Mouse (Mus musculus) C2C12 (cell line): ENCODE data around the gene Gm10320. TPM values are rescaled to one million over a fixed set of nuclear protein-coding genes. Genes with fewer than 3 reads are reported as not detected.
A peak's percentile ranks its signal among the peaks of the same experiment; 100 is the strongest.

Source experiments
- H3K27me3 ChIP-seq: one replicate; pipeline ENCODE4 v1.6.1; 2011; ENCODE audit not compliant: control insufficient read depth, insufficient read depth, insufficient read length
- H3K36me3 ChIP-seq: one replicate; pipeline ENCODE4 v1.6.1; 2011; ENCODE audit not compliant: control insufficient read depth, insufficient read depth
- H3K4me3 ChIP-seq: one replicate; pipeline ENCODE4 v1.5.1; 2011; ENCODE audit warnings: mild to moderate bottlenecking, control low read depth; ENCODE audit not compliant: poor library complexity, insufficient read depth, severe bottlenecking
- H3K79me2 ChIP-seq: one replicate; pipeline ENCODE4 v1.6.1; 2011; ENCODE audit not compliant: control insufficient read depth, insufficient read depth
- H3K79me3 ChIP-seq: one replicate; pipeline ENCODE4 v1.6.1; 2011; ENCODE audit warnings: low read depth, control low read depth
- H3ac ChIP-seq: one replicate; pipeline ENCODE3; 2011; ENCODE audit warnings: low read depth; ENCODE audit not compliant: control insufficient read depth, insufficient read length
- CEBPB ChIP-seq: IDR thresholded peaks from one replicate; pipeline ENCODE4 v1.6.1; 2011; ENCODE audit warnings: low read depth, mild to moderate bottlenecking, control low read depth, moderate library complexity
- CTCF ChIP-seq: IDR thresholded peaks from one replicate; pipeline ENCODE4 v1.5.1; 2011; ENCODE audit not compliant: control insufficient read depth, insufficient read depth, insufficient read length
- FOSL1 ChIP-seq: IDR thresholded peaks from one replicate; pipeline ENCODE4 v1.8.0; 2011; ENCODE audit warnings: mild to moderate bottlenecking, low read length; ENCODE audit not compliant: poor library complexity, insufficient read depth, severe bottlenecking
- MAX ChIP-seq: IDR thresholded peaks from one replicate; pipeline ENCODE4 v1.6.1; 2011; ENCODE audit warnings: mild to moderate bottlenecking, control low read depth
- MYOD1 ChIP-seq: IDR thresholded peaks from one replicate; pipeline ENCODE4 v1.6.1; 2011; ENCODE audit warnings: low read depth; ENCODE audit not compliant: control insufficient read depth, insufficient read length
- MYOG ChIP-seq: IDR thresholded peaks from one replicate; pipeline ENCODE4 v1.6.1; 2011; ENCODE audit not compliant: control insufficient read depth, insufficient read length; ENCODE audit errors: extremely low read depth
- USF1 ChIP-seq: IDR thresholded peaks from one replicate; pipeline ENCODE4 v1.6.1; 2011; ENCODE audit warnings: low read depth, mild to moderate bottlenecking, control low read depth, moderate library complexity
- polyA plus RNA-seq: library from polyadenylated mRNA; unstranded; fragments of >200 nt; fragmentation: generic; extraction: Trizol; gene quantifications from one replicate; pipeline ENCODE4 v1.2.1, GENCODE M21; 2012; ENCODE audit warnings: missing spikeins

The Gm10320 gene
- polyA plus RNA-seq, 1 experiment, result 1.8 TPM

- H3ac ChIP-seq, result no peak overlapping the region
- H3K27me3 ChIP-seq, result no peaks in the 10 kb centered on the region
- no peaks in the 10 kb centered on the region for H3K79me2 ChIP-seq
- TF ChIP-seq CEBPB (no peak), MAX (no peak), FOSL1 (no peak), USF1 (no peak), CTCF (peak; percentile 49), MYOD1 (no peak), MYOG (no peak)
- H3K79me3 ChIP-seq, result no peaks in the 10 kb centered on the region
- H3K36me3 ChIP-seq, result no peaks in the 10 kb centered on the region
- H3K4me3 ChIP-seq, result no peak overlapping the region
Measured at GRCm38 (mm10) chr13:98496917-98497870, 5.4 kb upstream of the Gm10320 start.

- TF ChIP-seq CTCF, result no peak
- no peak for TF ChIP-seq MYOD1
- TF ChIP-seq FOSL1, result no peak
- Histone ChIP-seq H3ac (no peak overlapping the region), H3K79me3 (no peaks in the 10 kb centered on the region), H3K27me3 (no peaks in the 10 kb centered on the region), H3K79me2 (no peaks in the 10 kb centered on the region), H3K36me3 (no peaks in the 10 kb centered on the region), H3K4me3 (no peak overlapping the region)
Measured at GRCm38 (mm10) chr13:98494492-98495064, 2.8 kb upstream of the Gm10320 start.

- Histone ChIP-seq H3K4me3 (no peak overlapping the region), H3K79me3 (no peaks in the 10 kb centered on the region), H3K79me2 (no peaks in the 10 kb centered on the region), H3K36me3 (no peaks in the 10 kb centered on the region), H3K27me3 (no peaks in the 10 kb centered on the region), H3ac (no peak overlapping the region)
- TF ChIP-seq MAX, result peak; percentile 88
- TF ChIP-seq MYOG, result no peak
- TF ChIP-seq CEBPB, result no peak
- peak; percentile 57 for TF ChIP-seq MYOD1
- no peak for TF ChIP-seq CTCF
- no peak for TF ChIP-seq USF1
- peak; percentile 39 for TF ChIP-seq FOSL1
Measured at GRCm38 (mm10) chr13:98492569-98493255, 911 bp upstream of the Gm10320 start.

GRCm38 (mm10) chr13:98486726-98487125 lies 5.1 kb downstream of the Gm10320 start:
- Histone ChIP-seq H3ac (no peak overlapping the region), H3K27me3 (no peaks in the 10 kb centered on the region), H3K79me2 (no peaks in the 10 kb centered on the region), H3K36me3 (no peaks in the 10 kb centered on the region), H3K4me3 (no peak overlapping the region), H3K79me3 (no peaks in the 10 kb centered on the region)
- TF ChIP-seq MAX (no peak), USF1 (no peak), CEBPB (no peak), MYOG (no peak), MYOD1 (no peak), CTCF (no peak), FOSL1 (no peak)

- TF ChIP-seq USF1 (no peak), MAX (no peak), CEBPB (no peak), MYOG (no peak), MYOD1 (no peak), FOSL1 (no peak), CTCF (no peak)
- no peak overlapping the region for H3K4me3 ChIP-seq
- H3ac ChIP-seq, result no peak overlapping the region
- no peaks in the 10 kb centered on the region for H3K27me3 ChIP-seq
- H3K36me3 ChIP-seq, result no peaks in the 10 kb centered on the region
- H3K79me3 ChIP-seq, result no peaks in the 10 kb centered on the region
- H3K79me2 ChIP-seq, result no peaks in the 10 kb centered on the region
Measured at GRCm38 (mm10) chr13:98486161-98486560, 5.6 kb downstream of the Gm10320 start.
